Mouse (Mus musculus) layer of hippocampus, adult 18-20 months (tissue): ENCODE data around the gene Psmd3. TPM values are rescaled to one million over a fixed set of nuclear protein-coding genes. Genes with fewer than 3 reads are reported as not detected.
A peak's percentile ranks its signal among the peaks of the same experiment; 100 is the strongest.
"Not testable (repeated sequence)": the region's sequence is repeated elsewhere in the genome, so short reads cannot be mapped to it uniquely, and the experiment has no call there.

ENCODE experiments used
- DNase-seq, 2 experiments: peaks; one replicate each; pipeline ENCODE4 v3.0.0; 2022; ENCODE audit warnings: low spot score in 2 of 2
- long read RNA-seq: library from polyadenylated mRNA; stranded (forward); transcript quantifications from one replicate; pipeline ENCODE4 v2.0.0, GENCODE M21; 2021
- total RNA-seq, 2 experiments: library from RNA; stranded (reverse); gene quantifications; 2 replicates each; pipeline ENCODE4 v1.2.3; 2021

Gene Psmd3
- total RNA-seq = 100 to 1,000 TPM; 126 to 131 TPM
- long read RNA-seq, transcript Psmd3-201 (12 exons, 2,148 nt) = major isoform, 113 of 139 reads
- long read RNA-seq, partial matches to known transcripts = 11 of 139 reads
- long read RNA-seq, other reads (novel, unspliced or antisense) = 15 of 139 reads

- peak; percentile 97 to 98 for DNase-seq
Measured at GRCm38 (mm10) chr11:98681786-98682745, at the start of gene Psmd3. TSS of gene Psmd3 (plus strand) at chr11:98682554.

GRCm38 (mm10) chr11:98635312-98635970 is 46.9 kb upstream of the Psmd3 start:
- peak in 1 of 2 experiments; percentile 4 for DNase-seq

GRCm38 (mm10) chr11:98637501-98637900 is 44.9 kb upstream of the Psmd3 start:
- no peak for DNase-seq

GRCm38 (mm10) chr11:98640091-98640490 is 42.3 kb upstream of the Psmd3 start:
- no peak for DNase-seq

GRCm38 (mm10) chr11:98644757-98645156 is 37.6 kb upstream of the Psmd3 start:
- DNase-seq = no peak

- no peak for DNase-seq
Measured at GRCm38 (mm10) chr11:98645946-98646345, 36.4 kb upstream of the Psmd3 start.

- DNase-seq = no peak
Measured at GRCm38 (mm10) chr11:98646459-98646858, 35.9 kb upstream of the Psmd3 start, which contains the start of gene Gsdma2. TSS of gene Gsdma2 (plus strand) at chr11:98646759.

GRCm38 (mm10) chr11:98655076-98655475 is 27.3 kb upstream of the Psmd3 start:
- peak in 1 of 2 experiments; percentile 28 for DNase-seq

- peak; percentile 25 to 73 for DNase-seq
Measured at GRCm38 (mm10) chr11:98660517-98660916, 21.8 kb upstream of the Psmd3 start.

- DNase-seq = no peak
Measured at GRCm38 (mm10) chr11:98664091-98664490, 18.3 kb upstream of the Psmd3 start, which contains the start of gene Gsdma. TSS of gene Gsdma (plus strand) at chr11:98664351.

- DNase-seq = no peak
Measured at GRCm38 (mm10) chr11:98668984-98669383, 13.4 kb upstream of the Psmd3 start.

GRCm38 (mm10) chr11:98671284-98671815 is 11.0 kb upstream of the Psmd3 start:
- no peak for DNase-seq

GRCm38 (mm10) chr11:98671857-98672256 is 10.5 kb upstream of the Psmd3 start:
- no peak for DNase-seq

- DNase-seq = no peak
Measured at GRCm38 (mm10) chr11:98672482-98672881, 9.9 kb upstream of the Psmd3 start.

GRCm38 (mm10) chr11:98673136-98673535 is 9.2 kb upstream of the Psmd3 start:
- peak in 1 of 2 experiments; percentile 70 for DNase-seq

GRCm38 (mm10) chr11:98675829-98676363 is 6.5 kb upstream of the Psmd3 start:
- no peak for DNase-seq

GRCm38 (mm10) chr11:98680023-98680422 is 2.3 kb upstream of the Psmd3 start:
- no peak for DNase-seq

- not testable (repeated sequence) for DNase-seq
Measured at GRCm38 (mm10) chr11:98680595-98680994, 1.8 kb upstream of the Psmd3 start.

- no peak for DNase-seq
Measured at GRCm38 (mm10) chr11:98681186-98681585, 1.2 kb upstream of the Psmd3 start.

GRCm38 (mm10) chr11:98682811-98683210 is 457 bp downstream of the Psmd3 start:
- no peak for DNase-seq

- DNase-seq = no peak
Measured at GRCm38 (mm10) chr11:98685642-98686041, 3.3 kb downstream of the Psmd3 start.
